Mouse (Mus musculus) left cerebral cortex, postnatal 36 days (tissue): ENCODE results near the gene Tex19.2. TPM values are rescaled to one million over a fixed set of nuclear protein-coding genes. Genes with fewer than 3 reads are reported as not detected.
"Not testable (repeated sequence)": the region's sequence is repeated elsewhere in the genome, so short reads cannot be mapped to it uniquely, and the experiment has no call there.

ENCODE experiments used
- DNase-seq, 2 experiments: peaks; one replicate each; pipeline ENCODE4 v3.0.0; 2021 to 2022; ENCODE audit warnings: low spot score in 2 of 2, mixed read lengths in 1 of 2
- intact Hi-C: fragments of 180-260 bp; cut with DNase I; formaldehyde crosslinking; loops from one replicate; pipeline ENCODE4 v1.15.1; 2025
- total RNA-seq, 2 experiments: library from RNA; stranded (reverse); gene quantifications; 2 replicates each; pipeline ENCODE4 v1.2.3; 2021

Gene Tex19.2
- total RNA-seq, 2 experiments from 2014 or later, result not detected

- DNase-seq, result no peak
- intact Hi-C loops, result no loop called here
Observed at GRCm38 (mm10) chr11:121112091-121112775, 6.2 kb downstream of the Tex19.2 start.

DNA sequence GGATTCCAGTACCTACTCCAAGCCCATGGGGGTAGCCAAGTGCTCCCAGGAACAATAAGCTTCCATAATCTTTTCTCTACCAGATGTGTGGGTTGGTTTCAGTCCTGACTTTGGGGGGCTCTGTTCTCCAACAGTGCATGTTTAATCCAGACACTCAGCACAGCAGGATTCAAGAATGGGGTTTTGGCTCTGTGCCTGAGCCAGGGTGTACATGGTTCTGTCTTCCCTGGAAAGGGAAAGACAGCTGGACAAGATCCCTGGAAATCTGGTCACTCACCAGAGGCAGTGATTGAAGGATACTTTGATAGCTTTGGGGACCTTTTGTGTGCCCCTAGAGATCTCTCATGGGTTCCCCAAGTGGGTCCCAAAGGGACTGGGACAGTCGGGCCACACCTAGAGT, 6.9 kb downstream of the Tex19.2 start:
- intact Hi-C loops, result no loop called here
- no peak for DNase-seq

GRCm38 (mm10) chr11:121111051-121111450, 7.4 kb downstream of the Tex19.2 start:
- no peak for DNase-seq
- intact Hi-C loops, result no loop called here

DNA sequence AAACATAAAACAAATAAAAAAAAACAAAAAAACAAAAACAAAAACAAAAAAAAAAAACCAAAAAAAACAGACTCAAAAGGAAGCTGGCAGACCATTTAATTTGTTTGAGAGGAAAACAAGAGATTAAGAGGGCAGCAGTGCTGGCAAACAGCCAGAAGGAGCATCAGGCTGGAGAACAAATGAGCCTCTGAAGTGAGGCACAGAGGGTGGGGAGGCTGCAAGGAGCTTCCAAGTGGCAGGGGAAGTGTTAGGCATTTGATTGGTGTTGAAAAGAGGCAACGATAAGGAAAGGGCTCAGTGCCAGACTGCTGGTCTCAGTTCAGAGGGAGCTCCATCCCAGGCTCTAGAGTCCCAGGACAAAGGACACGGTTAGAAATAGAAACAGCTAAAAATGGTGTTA, 8.5 kb downstream of the Tex19.2 start:
- intact Hi-C loops, result no loop called here
- DNase-seq, result no peak

DNA sequence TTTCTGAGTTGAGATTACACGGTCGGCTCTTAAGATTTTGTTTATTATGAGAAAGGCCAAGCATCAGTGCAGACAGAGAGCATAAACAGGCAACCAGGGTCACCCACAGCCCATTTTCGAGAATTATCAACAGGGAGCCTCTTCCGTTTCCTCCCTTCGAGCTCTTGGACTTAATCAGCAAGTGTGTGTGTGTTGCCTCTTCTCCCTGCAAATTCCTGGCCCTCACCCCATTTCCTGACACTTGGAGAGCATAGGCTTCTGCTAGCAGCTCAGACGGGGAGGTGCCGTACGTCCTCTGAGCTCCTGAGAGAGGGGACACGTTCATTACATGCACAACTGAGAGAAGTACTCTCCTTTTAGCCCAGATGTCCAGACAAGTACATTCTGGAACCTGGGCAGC, 10.4 kb downstream of the Tex19.2 start:
- no peak for DNase-seq

GRCm38 (mm10) chr11:121107242-121107641, 11.2 kb downstream of the Tex19.2 start:
- DNase-seq, intact Hi-C loops: not testable (repeated sequence)

More for the DNA sequence above, 10.4 kb downstream of the Tex19.2 start:
- intact Hi-C loops, result no loop called here

DNA sequence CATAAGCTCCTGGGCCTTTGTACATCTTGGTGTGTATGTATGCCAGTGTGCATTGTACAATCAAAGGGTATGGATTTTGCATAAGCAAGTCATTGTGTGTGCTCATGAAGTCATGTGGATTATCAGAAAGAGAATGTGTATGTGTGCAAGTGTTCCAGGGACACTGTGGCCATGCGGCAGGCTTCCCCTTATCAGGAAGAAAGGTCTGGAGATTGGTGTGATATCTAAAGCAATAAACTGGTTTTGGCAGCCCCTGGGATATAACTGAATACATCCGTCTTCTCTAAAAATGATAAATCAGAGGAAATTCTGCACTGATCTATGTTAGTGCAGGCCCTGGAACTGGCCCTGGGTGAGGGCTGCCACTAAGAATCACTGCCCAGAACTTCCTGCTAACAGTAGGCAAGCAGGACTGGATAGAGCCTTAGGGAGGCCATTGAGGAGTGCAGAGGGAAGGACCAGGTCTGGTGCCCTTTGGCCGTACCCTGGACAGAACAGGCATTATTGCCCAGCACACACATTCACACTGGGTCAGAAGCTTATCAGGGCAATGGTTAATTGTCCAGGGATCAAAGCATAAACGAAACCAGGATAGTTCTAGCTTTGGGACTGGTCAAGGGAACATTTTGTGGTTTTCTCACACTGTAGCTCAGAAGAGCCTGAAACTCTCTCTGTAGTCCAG, 17.2 kb downstream of the Tex19.2 start:
- DNase-seq, result no peak
- intact Hi-C loops, result no loop called here

- intact Hi-C loops, result no loop called here
Observed at GRCm38 (mm10) chr11:121100692-121101091, 17.8 kb downstream of the Tex19.2 start.

GRCm38 (mm10) chr11:121099762-121100161, 18.7 kb downstream of the Tex19.2 start:
- intact Hi-C loops, result no loop called here
- no peak for DNase-seq

More at GRCm38 (mm10) chr11:121100692-121101091, 17.8 kb downstream of the Tex19.2 start:
- DNase-seq, result no peak

DNA sequence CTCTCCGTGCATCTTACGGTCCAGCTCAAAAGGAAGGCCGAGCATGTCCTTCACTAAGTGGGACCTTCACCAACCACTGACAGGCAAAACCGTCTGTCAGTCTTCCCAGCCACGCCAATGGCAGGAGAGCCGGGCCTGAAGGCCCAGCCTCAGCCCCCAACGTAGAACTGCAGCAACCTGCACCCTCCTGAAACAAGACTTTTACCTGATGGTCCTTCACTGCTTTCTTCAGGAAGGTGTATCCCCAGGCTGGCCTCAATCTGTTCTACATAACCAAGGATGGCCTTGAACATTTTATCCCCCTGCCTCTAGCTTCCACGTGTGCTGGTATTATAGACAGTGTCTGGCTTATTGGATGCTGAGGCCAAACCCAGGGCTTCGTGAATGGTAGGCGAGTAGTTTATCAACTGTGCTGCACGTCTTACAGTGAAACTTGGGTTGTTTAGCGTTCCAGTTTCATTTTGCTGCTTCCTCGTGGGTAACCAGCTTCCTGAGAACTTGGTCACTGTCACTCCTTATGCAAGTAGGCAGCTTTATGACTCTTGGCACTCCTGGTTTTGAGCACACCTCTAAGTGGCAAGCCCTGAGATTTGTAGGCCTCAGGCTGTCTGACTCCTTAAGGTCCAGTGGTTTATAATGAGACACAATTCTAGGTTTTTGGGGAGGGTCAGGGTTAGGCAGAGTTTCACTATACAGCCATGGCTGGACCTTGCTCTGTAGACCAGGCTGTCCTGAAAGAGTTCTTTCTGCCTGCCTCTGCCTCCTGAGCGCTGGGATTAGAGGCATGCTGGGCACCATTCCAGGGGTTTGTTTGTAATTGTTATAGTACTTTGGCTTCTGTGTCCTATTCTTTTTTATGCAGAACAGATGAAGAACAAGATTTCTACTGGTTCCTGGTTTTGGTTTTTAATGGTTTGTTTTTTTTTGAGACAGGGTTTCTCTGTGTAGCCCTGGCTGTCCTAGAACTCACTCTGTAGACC, 25.6 kb downstream of the Tex19.2 start:
- intact Hi-C loops, result no loop called here
- no peak for DNase-seq

DNA sequence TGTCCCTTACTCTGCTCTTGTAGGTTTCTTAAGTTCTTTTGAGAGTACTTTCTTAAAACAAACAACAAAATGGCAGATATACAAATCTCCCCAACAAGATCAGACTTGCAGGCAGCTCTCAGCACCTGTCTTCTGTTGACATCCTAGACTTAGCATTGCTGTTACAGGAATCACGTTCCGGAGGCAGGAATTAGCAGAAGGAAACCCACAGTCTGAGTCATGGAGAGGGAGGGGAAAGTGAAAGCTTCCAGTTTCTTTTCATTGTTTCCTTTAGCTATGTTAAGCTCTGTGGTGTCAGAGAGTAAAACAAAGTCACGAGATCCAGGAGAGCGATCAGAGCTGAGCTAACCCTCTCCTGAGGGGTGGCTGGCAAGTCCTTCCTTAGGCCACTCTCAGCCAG, 27.5 kb downstream of the Tex19.2 start:
- intact Hi-C loops, result no loop called here
- no peak for DNase-seq

- DNase-seq, result no peak
- intact Hi-C loops, result no loop called here
Observed at GRCm38 (mm10) chr11:121089756-121090546, 28.5 kb downstream of the Tex19.2 start.

- intact Hi-C loops, result no loop called here
- no peak for DNase-seq
Observed at GRCm38 (mm10) chr11:121088997-121089396, 29.5 kb downstream of the Tex19.2 start.

DNA sequence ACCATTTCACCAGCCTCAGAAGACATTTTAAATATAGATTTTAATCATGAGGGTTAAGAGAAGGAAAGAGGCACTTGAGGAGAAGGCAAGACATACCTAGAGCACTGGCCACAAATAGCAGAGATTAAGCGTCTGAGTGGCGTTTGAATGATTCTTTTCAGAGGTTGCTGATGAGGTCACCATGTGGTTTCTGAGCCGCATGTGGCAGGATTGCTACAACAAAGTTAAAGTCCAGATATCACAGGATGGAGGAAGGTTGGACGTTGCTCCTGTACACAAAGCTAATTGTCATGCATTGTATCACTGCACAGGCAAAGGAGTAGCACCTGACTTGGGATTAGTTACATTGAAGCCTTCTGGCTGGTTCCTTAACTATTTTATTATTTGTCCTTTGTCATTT, 32.2 kb downstream of the Tex19.2 start:
- no peak for DNase-seq
- intact Hi-C loops, result no loop called here

DNA sequence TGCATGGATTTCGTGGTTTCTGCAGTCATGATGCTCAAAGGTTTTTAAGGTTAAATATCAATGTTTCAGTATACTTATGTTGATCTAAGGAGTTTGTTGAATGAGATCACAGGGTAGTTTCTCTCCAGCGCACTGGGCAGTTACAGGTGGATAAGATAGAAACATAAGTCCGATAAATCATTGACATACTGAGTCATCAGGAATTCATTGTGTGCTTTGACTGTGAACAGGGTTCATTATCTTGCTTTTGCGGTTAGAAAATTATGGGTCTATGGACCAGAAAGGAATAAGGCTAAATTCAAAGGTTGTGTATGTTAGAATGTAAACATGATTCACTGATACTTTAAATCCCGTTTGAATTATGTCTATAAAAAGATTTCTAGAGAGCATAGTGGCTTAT, 33.3 kb downstream of the Tex19.2 start:
- no peak for DNase-seq
- intact Hi-C loops, result no loop called here

GRCm38 (mm10) chr11:121082857-121083500, 35.5 kb downstream of the Tex19.2 start:
- DNase-seq, result no peak
- intact Hi-C loops, result no loop called here

DNA sequence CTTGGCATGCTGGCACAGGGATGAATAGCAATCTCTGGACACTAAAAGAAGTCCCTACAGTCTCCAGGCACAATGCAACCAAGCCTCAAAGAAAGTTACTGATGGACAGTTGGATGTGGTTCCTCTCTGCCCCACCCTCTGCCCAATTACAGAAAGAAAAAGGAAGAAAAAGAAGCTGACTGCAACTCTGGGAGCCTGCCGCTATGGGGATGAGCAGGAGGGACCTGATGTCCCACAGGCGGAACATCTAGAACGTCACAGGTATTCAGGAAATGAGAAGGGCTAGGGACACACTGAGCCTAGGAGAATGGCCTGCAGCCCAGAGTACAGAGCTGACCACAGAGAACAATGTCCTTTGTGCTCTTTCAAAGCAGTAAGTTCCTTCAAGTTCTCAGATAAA, 36.2 kb downstream of the Tex19.2 start:
- intact Hi-C loops, result no loop called here

GRCm38 (mm10) chr11:121081120-121081519, 37.4 kb downstream of the Tex19.2 start, which contains the start of gene Sectm1a:
Gene Sectm1a (minus strand): TSS chr11:121081220.
- intact Hi-C loops, result no loop called here
- DNase-seq, result no peak

More for the DNA sequence above, 36.2 kb downstream of the Tex19.2 start:
- DNase-seq, result no peak

DNA sequence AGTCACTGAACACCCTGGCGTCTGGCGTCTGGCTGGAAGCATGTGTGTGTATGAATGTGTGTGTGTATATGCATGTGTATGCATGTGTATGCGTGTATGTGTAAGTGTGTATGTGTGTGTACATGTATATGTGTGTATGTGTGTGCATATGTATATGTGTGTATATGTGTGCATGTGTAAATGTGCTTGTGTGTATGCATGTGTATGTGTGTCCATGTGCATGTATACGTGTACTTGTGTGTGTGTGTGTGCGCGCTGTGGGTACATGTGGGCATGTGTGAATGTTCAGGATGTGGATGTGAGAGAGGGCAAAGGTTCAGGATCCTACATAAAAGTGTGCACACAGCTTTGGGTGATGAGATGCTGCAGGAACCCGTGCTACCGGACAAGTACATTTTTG, 38.1 kb downstream of the Tex19.2 start:
- DNase-seq, result no peak
- intact Hi-C loops, result no loop called here
